Mouse (Mus musculus) liver, embryonic 12.5 days (tissue): ENCODE measurements around the gene Arfip2. TPM values are rescaled to one million over a fixed set of nuclear protein-coding genes. Genes with fewer than 3 reads are reported as not detected.

Experiments
- ATAC-seq: fragments of 200-750 bp; cut with Nextera tagmentation; 2 replicates; pipeline ENCODE4 v1.8.0; 2017; ENCODE audit warnings: moderate number of reproducible peaks, mild to moderate bottlenecking, moderate library complexity
- H3K27ac ChIP-seq: fragments of 300-500 bp; sonication (generic); 2 replicates; pipeline ENCODE4 v1.5.1; 2016; ENCODE audit warnings: mild to moderate bottlenecking
- H3K27me3 ChIP-seq: fragments of 300-500 bp; sonication (generic); replicated peaks from 2 replicates; pipeline ENCODE4 v1.6.1; 2016; ENCODE audit warnings: mild to moderate bottlenecking, moderate library complexity
- H3K36me3 ChIP-seq: fragments of 300-500 bp; sonication (generic); 2 replicates; pipeline ENCODE4 v1.6.1; 2016; ENCODE audit warnings: mild to moderate bottlenecking, moderate library complexity
- H3K4me1 ChIP-seq: fragments of 300-500 bp; sonication (generic); 2 replicates; pipeline ENCODE4 v1.6.1; 2016
- H3K4me2 ChIP-seq: fragments of 300-500 bp; sonication (generic); 2 replicates; pipeline ENCODE4 v1.6.1; 2016; ENCODE audit warnings: mild to moderate bottlenecking, moderate library complexity
- H3K4me3 ChIP-seq: fragments of 300-500 bp; sonication (generic); 2 replicates; pipeline ENCODE4 v1.5.1; 2016; ENCODE audit warnings: mild to moderate bottlenecking, moderate library complexity
- H3K9ac ChIP-seq: fragments of 300-500 bp; sonication (generic); 2 replicates; pipeline ENCODE4 v1.6.1; 2016; ENCODE audit warnings: mild to moderate bottlenecking, moderate library complexity
- H3K9me3 ChIP-seq: fragments of 300-500 bp; sonication (generic); replicated peaks from 2 replicates; pipeline ENCODE4 v1.6.1; 2016; ENCODE audit warnings: mild to moderate bottlenecking, moderate library complexity
- WGBS: fragments of 180-500 bp; shearing (Covaris S2); methylation state at CpG from one replicate; pipeline ENCODE4 v1.1.7; 2016; ENCODE audit not compliant: insufficient replicate concordance; 5-methylcytosine and 5-hydroxymethylcytosine counted together
- polyA plus RNA-seq: library from polyadenylated mRNA; unstranded; fragments of >200 nt; fragmentation: Nextera tagmentation; extraction: Ambion mirVana; gene quantifications from 2 replicates; pipeline ENCODE4 v1.2.1, GENCODE M21; 2016

Gene Arfip2
- polyA plus RNA-seq, 1 experiment from 2014 or later: 26.8 TPM

- no peak within 1 kb of the TSS for H3K27ac ChIP-seq
Measured at GRCm38 (mm10) chr7:105633127-105633800, 7.0 kb downstream of the Arfip2 start, which contains the start of gene Trim3. TSS of gene Trim3 (minus strand) at chr7:105633571.

GRCm38 (mm10) chr7:105632551-105632972 lies 7.7 kb downstream of the Arfip2 start:
- WGBS: 30% methylated on average over 4 of the region's 4 CpGs
- H3K9me3 ChIP-seq: no peaks in the 10 kb centered on the region
- H3K36me3 ChIP-seq: peaks cover 21% of the 10 kb centered on the region
- peak overlapping the region; percentile 78 for H3K9ac ChIP-seq
- peaks cover 34% of the 10 kb centered on the region for H3K4me1 ChIP-seq
- peak overlapping the region; percentile 69 for H3K4me3 ChIP-seq
- H3K27ac ChIP-seq: no peak overlapping the region
- ATAC-seq: no peak; the same call in 1 of the 2 replicates
- peak overlapping the region; percentile 95 for H3K4me2 ChIP-seq
- H3K27me3 ChIP-seq: peaks cover 12% of the 10 kb centered on the region

More at GRCm38 (mm10) chr7:105633127-105633800, 7.0 kb downstream of the Arfip2 start, which contains the start of gene Trim3:
- under 1% methylated on average over 47 of the region's 71 CpGs for WGBS
- Histone ChIP-seq H3K9ac (peak within 1 kb of the TSS; percentile 78), H3K4me1 (peaks cover 34% of the 10 kb centered on the region), H3K4me2 (peak within 1 kb of the TSS; percentile 95), H3K36me3 (peaks cover 28% of the 10 kb centered on the region), H3K9me3 (no peaks in the 10 kb centered on the region), H3K4me3 (peak within 1 kb of the TSS; percentile 69), H3K27me3 (peaks cover 12% of the 10 kb centered on the region)
- ATAC-seq: peak; percentile 92

- H3K4me1 ChIP-seq: peaks cover 8% of the 10 kb centered on the region
- no peak overlapping the region for H3K4me2 ChIP-seq
- H3K9me3 ChIP-seq: no peaks in the 10 kb centered on the region
- ATAC-seq: no peak
- H3K36me3 ChIP-seq: peaks cover 8% of the 10 kb centered on the region; the same call in 1 of the 2 replicates
- H3K9ac ChIP-seq: no peak overlapping the region
- no peak overlapping the region for H3K4me3 ChIP-seq
- H3K27me3 ChIP-seq: peaks cover 12% of the 10 kb centered on the region
- 18% methylated on average over 3 of the region's 3 CpGs for WGBS
- H3K27ac ChIP-seq: no peak overlapping the region
Measured at GRCm38 (mm10) chr7:105628633-105629032, 11.6 kb downstream of the Arfip2 start.

GRCm38 (mm10) chr7:105625397-105625796 lies 14.8 kb downstream of the Arfip2 start:
- no peak overlapping the region for H3K4me3 ChIP-seq
- no peak overlapping the region for H3K9ac ChIP-seq
- H3K27me3 ChIP-seq: no peaks in the 10 kb centered on the region
- no peaks in the 10 kb centered on the region for H3K4me1 ChIP-seq
- WGBS: 72% methylated on average over 6 of the region's 6 CpGs
- no peak overlapping the region for H3K4me2 ChIP-seq
- H3K27ac ChIP-seq: no peak overlapping the region
- ATAC-seq: no peak
- H3K9me3 ChIP-seq: no peaks in the 10 kb centered on the region
- H3K36me3 ChIP-seq: peaks cover 10% of the 10 kb centered on the region; the same call in 1 of the 2 replicates

GRCm38 (mm10) chr7:105621646-105622292 lies 18.4 kb downstream of the Arfip2 start:
- Histone ChIP-seq H3K4me3 (no peak overlapping the region), H3K9ac (no peak overlapping the region), H3K27me3 (no peaks in the 10 kb centered on the region), H3K36me3 (peaks cover 41% of the 10 kb centered on the region), H3K27ac (no peak overlapping the region), H3K4me1 (0 out of 2 replicates have a peak, but pooled peaks cover 1% of the 10 kb centered on the region), H3K4me2 (no peak overlapping the region), H3K9me3 (no peaks in the 10 kb centered on the region)
- ATAC-seq: no peak
- 65% methylated on average over 8 of the region's 8 CpGs for WGBS

GRCm38 (mm10) chr7:105621053-105621452 lies 19.2 kb downstream of the Arfip2 start:
- no peak overlapping the region for H3K27ac ChIP-seq
- no peak overlapping the region for H3K4me2 ChIP-seq
- 75% methylated on average over 4 of the region's 4 CpGs for WGBS
- no peaks in the 10 kb centered on the region for H3K9me3 ChIP-seq
- no peak for ATAC-seq
- no peaks in the 10 kb centered on the region for H3K27me3 ChIP-seq
- 0 out of 2 replicates have a peak, but pooled peaks cover 4% of the 10 kb centered on the region for H3K4me1 ChIP-seq
- H3K9ac ChIP-seq: no peak overlapping the region
- H3K36me3 ChIP-seq: peaks cover 45% of the 10 kb centered on the region
- H3K4me3 ChIP-seq: no peak overlapping the region

GRCm38 (mm10) chr7:105619701-105620100 lies 20.5 kb downstream of the Arfip2 start:
- 61% methylated on average over 3 of the region's 3 CpGs for WGBS
- no peak for ATAC-seq
- H3K27me3 ChIP-seq: no peaks in the 10 kb centered on the region
- H3K4me2 ChIP-seq: no peak overlapping the region
- no peak overlapping the region for H3K9ac ChIP-seq
- H3K4me3 ChIP-seq: no peak overlapping the region
- 0 out of 2 replicates have a peak, but pooled peaks cover 4% of the 10 kb centered on the region for H3K4me1 ChIP-seq
- no peaks in the 10 kb centered on the region for H3K9me3 ChIP-seq
- no peak overlapping the region for H3K27ac ChIP-seq
- peaks cover 51% of the 10 kb centered on the region for H3K36me3 ChIP-seq

- H3K4me1 ChIP-seq: 0 out of 2 replicates have a peak, but pooled peaks cover 4% of the 10 kb centered on the region
- 90% methylated on average over 22 of the region's 22 CpGs for WGBS
- no peaks in the 10 kb centered on the region for H3K27me3 ChIP-seq
- H3K9me3 ChIP-seq: no peaks in the 10 kb centered on the region
- no peak overlapping the region for H3K4me3 ChIP-seq
- H3K9ac ChIP-seq: no peak overlapping the region
- H3K4me2 ChIP-seq: no peak overlapping the region
- no peak for ATAC-seq
- H3K36me3 ChIP-seq: peaks cover 54% of the 10 kb centered on the region
- H3K27ac ChIP-seq: no peak overlapping the region
Measured at GRCm38 (mm10) chr7:105617810-105618209, 22.4 kb downstream of the Arfip2 start.

- WGBS: 76% methylated on average over 6 of the region's 6 CpGs
- H3K9me3 ChIP-seq: no peaks in the 10 kb centered on the region
- no peak overlapping the region for H3K9ac ChIP-seq
- peaks cover 57% of the 10 kb centered on the region for H3K36me3 ChIP-seq
- no peak for ATAC-seq
- no peak overlapping the region for H3K4me3 ChIP-seq
- no peak overlapping the region for H3K27ac ChIP-seq
- no peaks in the 10 kb centered on the region for H3K27me3 ChIP-seq
- 0 out of 2 replicates have a peak, but pooled peaks cover 4% of the 10 kb centered on the region for H3K4me1 ChIP-seq
- H3K4me2 ChIP-seq: no peak overlapping the region
Measured at GRCm38 (mm10) chr7:105616561-105616960, 23.7 kb downstream of the Arfip2 start.

GRCm38 (mm10) chr7:105615720-105616119 lies 24.5 kb downstream of the Arfip2 start:
- Histone ChIP-seq H3K27me3 (no peaks in the 10 kb centered on the region), H3K9me3 (no peaks in the 10 kb centered on the region), H3K4me3 (no peak overlapping the region), H3K4me2 (no peak overlapping the region), H3K9ac (no peak overlapping the region), H3K27ac (no peak overlapping the region), H3K4me1 (0 out of 2 replicates have a peak, but pooled peaks cover 4% of the 10 kb centered on the region), H3K36me3 (peaks cover 65% of the 10 kb centered on the region)
- ATAC-seq: no peak
- WGBS: 64% methylated on average over 1 of the region's 1 CpGs

GRCm38 (mm10) chr7:105614400-105614799 lies 25.8 kb downstream of the Arfip2 start:
- no peaks in the 10 kb centered on the region for H3K9me3 ChIP-seq
- no peak overlapping the region for H3K27ac ChIP-seq
- no peak for ATAC-seq
- H3K4me2 ChIP-seq: no peak overlapping the region
- H3K9ac ChIP-seq: no peak overlapping the region
- WGBS: 63% methylated on average over 1 of the region's 1 CpGs
- 0 out of 2 replicates have a peak, but pooled peaks cover 4% of the 10 kb centered on the region for H3K4me1 ChIP-seq
- H3K27me3 ChIP-seq: no peaks in the 10 kb centered on the region
- peaks cover 70% of the 10 kb centered on the region for H3K36me3 ChIP-seq
- H3K4me3 ChIP-seq: no peak overlapping the region

GRCm38 (mm10) chr7:105611767-105612166 lies 28.4 kb downstream of the Arfip2 start:
- WGBS: 60% methylated on average over 1 of the region's 1 CpGs
- Histone ChIP-seq H3K4me3 (no peak overlapping the region), H3K4me2 (no peak overlapping the region), H3K36me3 (peaks cover 43% of the 10 kb centered on the region), H3K9ac (no peak overlapping the region), H3K4me1 (0 out of 2 replicates have a peak, but pooled peaks cover 3% of the 10 kb centered on the region), H3K27me3 (no peaks in the 10 kb centered on the region), H3K27ac (no peak overlapping the region), H3K9me3 (no peaks in the 10 kb centered on the region)
- ATAC-seq: no peak
